Mouse (Mus musculus) midbrain, embryonic 14.5 days (tissue): ENCODE measurements around the gene Hist1h3d. TPM values are rescaled to one million over a fixed set of nuclear protein-coding genes. Genes with fewer than 3 reads are reported as not detected.
"Not testable (repeated sequence)": the region's sequence is repeated elsewhere in the genome, so short reads cannot be mapped to it uniquely, and the experiment has no call there.

ENCODE experiments used
- ATAC-seq: fragments of 200-750 bp; cut with Nextera tagmentation; 2 replicates; pipeline ENCODE4 v1.8.0; 2017; ENCODE audit warnings: moderate number of reproducible peaks, moderate library complexity; ENCODE audit not compliant: low FRiP score, low TSS enrichment
- DNase-seq: peaks from one replicate; pipeline ENCODE4 v3.0.0-alpha.2; 2015
- H3K27ac ChIP-seq: fragments of 300-500 bp; sonication (generic); replicated peaks from 2 replicates; pipeline ENCODE4 v1.5.1; 2014; ENCODE audit warnings: mild to moderate bottlenecking, low read depth, low read length, moderate library complexity
- H3K27me3 ChIP-seq: fragments of 300-500 bp; sonication (generic); 2 replicates; pipeline ENCODE4 v1.6.1; 2014; ENCODE audit warnings: low read length, control low read depth, mixed read lengths; ENCODE audit not compliant: control insufficient read depth, insufficient read depth
- H3K36me3 ChIP-seq: fragments of 300-500 bp; sonication (generic); 2 replicates; pipeline ENCODE4 v1.6.1; 2014; ENCODE audit warnings: low read length, control low read depth; ENCODE audit not compliant: control insufficient read depth, insufficient read depth
- H3K4me1 ChIP-seq: fragments of 300-500 bp; sonication (generic); 2 replicates; pipeline ENCODE4 v1.6.1; 2014; ENCODE audit warnings: mild to moderate bottlenecking, antibody characterized with exemption, low read length, control low read depth; ENCODE audit not compliant: control insufficient read depth, insufficient read depth
- H3K4me2 ChIP-seq: fragments of 300-500 bp; sonication (generic); 2 replicates; pipeline ENCODE4 v1.6.1; 2014; ENCODE audit warnings: mild to moderate bottlenecking, low read length, moderate library complexity
- H3K4me3 ChIP-seq: fragments of 300-500 bp; sonication (generic); replicated peaks from 2 replicates; pipeline ENCODE4 v1.5.1; 2014; ENCODE audit warnings: low read depth, low read length
- H3K9ac ChIP-seq: fragments of 300-500 bp; sonication (generic); replicated peaks from 2 replicates; pipeline ENCODE4 v1.6.1; 2014; ENCODE audit warnings: mild to moderate bottlenecking, low read length, moderate library complexity
- H3K9me3 ChIP-seq: fragments of 300-500 bp; sonication (generic); 2 replicates; pipeline ENCODE4 v1.6.1; 2016; ENCODE audit warnings: low read length, control low read depth, mixed read lengths; ENCODE audit not compliant: control insufficient read depth
- WGBS: fragments of 180-500 bp; shearing (Covaris S2); extraction: QIAGEN DNeasy Blood & Tissue Kit; methylation state at CpG from one replicate; pipeline ENCODE4 v1.1.7; 2014; 5-methylcytosine and 5-hydroxymethylcytosine counted together
- polyA plus RNA-seq: library from polyadenylated mRNA; unstranded; fragments of >200 nt; fragmentation: Nextera tagmentation; extraction: Ambion mirVana; gene quantifications from 2 replicates; pipeline ENCODE4 v1.2.1, GENCODE M21; 2014

Gene Hist1h3d
- polyA plus RNA-seq, 1 experiment from 2014 or later: 1.6 TPM

DNA sequence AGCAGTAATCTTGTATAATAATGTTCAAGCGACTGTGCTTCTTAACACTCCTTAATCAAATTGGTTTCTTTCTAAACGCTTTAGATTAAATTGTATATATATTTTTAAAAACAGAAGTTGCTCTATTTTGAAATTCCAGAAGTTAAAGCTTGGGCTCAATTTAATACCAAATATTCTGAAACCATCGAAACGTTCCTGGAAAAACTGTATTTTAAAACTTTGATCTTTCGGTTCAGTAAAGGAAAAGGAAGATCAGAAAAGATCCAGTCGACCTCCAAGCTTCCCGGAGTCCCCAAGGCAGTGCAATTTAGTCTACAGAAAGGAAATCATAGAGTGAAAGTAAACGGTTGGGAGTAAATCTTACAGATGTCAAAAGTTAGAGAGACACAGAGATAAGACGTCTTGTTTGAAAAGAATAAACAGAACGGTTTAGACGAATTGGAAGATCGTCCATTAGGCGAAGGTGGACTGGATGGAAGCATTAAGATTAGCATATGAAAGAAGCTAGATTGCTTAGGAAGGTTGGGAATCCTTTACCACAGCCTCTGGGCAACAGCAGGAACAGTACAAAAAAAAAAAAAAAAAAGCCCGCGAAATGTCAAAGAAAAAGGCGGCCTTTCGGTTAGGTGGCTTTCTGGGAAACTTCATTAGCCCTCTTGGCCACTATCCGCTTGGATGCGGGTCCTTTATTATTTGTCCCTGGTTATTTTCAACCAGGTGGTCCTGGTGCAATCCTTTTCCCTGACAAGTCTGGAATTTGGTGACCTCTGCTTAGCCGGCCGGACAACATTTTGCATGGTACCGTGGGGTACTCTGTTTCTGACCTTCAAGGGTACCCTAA, 10.8 kb downstream of the Hist1h3d start:
- no peaks in the 10 kb centered on the region for H3K9me3 ChIP-seq
- DNase-seq (peak; percentile 34), ATAC-seq (no peak)
- peaks cover 16% of the 10 kb centered on the region for H3K4me1 ChIP-seq
- WGBS: under 1% methylated on average over 22 of the region's 22 CpGs
- no peaks in the 10 kb centered on the region for H3K36me3 ChIP-seq
- peak overlapping the region; percentile 23; the same call in 1 of the 2 replicates for H3K27ac ChIP-seq
- H3K9ac ChIP-seq: no peak overlapping the region; the same call in 1 of the 2 replicates
- H3K27me3 ChIP-seq: no peaks in the 10 kb centered on the region
- peak overlapping the region; percentile 51 for H3K4me3 ChIP-seq
- peak overlapping the region; percentile 90 for H3K4me2 ChIP-seq

DNA sequence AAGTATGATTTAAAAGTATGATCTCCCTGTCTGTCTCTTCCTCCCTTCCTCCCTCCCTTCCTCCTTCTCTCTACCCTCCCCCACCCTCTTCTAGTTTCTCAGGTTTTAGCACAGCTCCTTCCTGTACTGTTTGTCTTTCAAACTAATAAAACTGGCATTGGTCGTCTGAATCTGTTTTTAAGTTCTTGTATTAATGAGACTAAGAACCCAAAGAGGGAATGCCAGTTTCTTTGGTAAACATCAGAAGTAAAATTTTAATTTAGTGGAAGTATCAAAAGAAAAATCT, 11.3 kb downstream of the Hist1h3d start:
- Histone ChIP-seq H3K4me3 (peak overlapping the region; percentile 51), H3K36me3 (no peaks in the 10 kb centered on the region), H3K4me2 (peak overlapping the region; percentile 90), H3K9me3 (no peaks in the 10 kb centered on the region), H3K4me1 (peaks cover 13% of the 10 kb centered on the region), H3K27ac (0 out of 2 replicates have a peak overlapping the region, but pooled peaks have one; percentile 23), H3K9ac (no peak overlapping the region; the same call in 1 of the 2 replicates), H3K27me3 (no peaks in the 10 kb centered on the region)
- ATAC-seq (no peak), DNase-seq (no peak)
- 2% methylated on average over 1 of the region's 1 CpGs for WGBS

GRCm38 (mm10) chr13:23591206-23591605, 15.6 kb downstream of the Hist1h3d start:
- ATAC-seq (no peak), DNase-seq (no peak)
- 93% methylated on average over 7 of the region's 7 CpGs for WGBS
- no peaks in the 10 kb centered on the region for H3K27me3 ChIP-seq
- no peak overlapping the region for H3K4me3 ChIP-seq
- no peak overlapping the region for H3K4me2 ChIP-seq
- H3K27ac ChIP-seq: no peak overlapping the region
- no peaks in the 10 kb centered on the region for H3K36me3 ChIP-seq
- no peaks in the 10 kb centered on the region for H3K9me3 ChIP-seq
- no peak overlapping the region for H3K9ac ChIP-seq
- H3K4me1 ChIP-seq: no peaks in the 10 kb centered on the region; the same call in 1 of the 2 replicates

- 97% methylated on average over 7 of the region's 7 CpGs for WGBS
- DNase-seq, H3K36me3 ChIP-seq, H3K9ac ChIP-seq, H3K4me2 ChIP-seq, H3K9me3 ChIP-seq, H3K4me3 ChIP-seq, H3K27ac ChIP-seq, H3K27me3 ChIP-seq, ATAC-seq, H3K4me1 ChIP-seq: not testable (repeated sequence)
These were observed 16.3 kb downstream of the Hist1h3d start for GRCm38 (mm10) chr13:23591886-23592285.

DNA sequence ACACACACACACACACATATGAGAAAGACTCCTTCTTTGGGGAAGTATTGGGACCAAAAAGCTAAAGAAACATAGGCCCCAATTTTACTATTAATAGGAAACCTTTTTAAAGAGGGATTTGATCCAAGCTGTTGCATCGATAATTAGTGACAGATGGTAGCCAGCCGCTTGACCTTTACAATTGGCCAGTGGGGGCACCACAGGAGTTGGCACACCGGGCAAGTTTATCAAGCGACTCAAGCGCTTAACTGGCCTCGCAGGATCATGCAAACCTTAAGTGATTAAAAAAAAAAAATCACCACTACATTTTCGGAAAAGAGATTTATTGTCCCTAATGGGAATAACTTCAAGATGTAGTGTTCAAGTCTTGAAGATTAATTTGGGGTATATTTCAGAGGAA, 17.1 kb downstream of the Hist1h3d start:
- Histone ChIP-seq H3K27ac (no peak overlapping the region), H3K9me3 (no peaks in the 10 kb centered on the region), H3K27me3 (no peaks in the 10 kb centered on the region), H3K4me1 (no peaks in the 10 kb centered on the region), H3K4me3 (no peak overlapping the region), H3K9ac (no peak overlapping the region), H3K36me3 (no peaks in the 10 kb centered on the region), H3K4me2 (no peak overlapping the region)
- DNase-seq (no peak), ATAC-seq (no peak)
- 89% methylated on average over 7 of the region's 7 CpGs for WGBS

GRCm38 (mm10) chr13:23593051-23593770, 17.6 kb downstream of the Hist1h3d start:
- Histone ChIP-seq H3K9me3 (no peaks in the 10 kb centered on the region), H3K27ac (no peak overlapping the region), H3K9ac (no peak overlapping the region), H3K36me3 (no peaks in the 10 kb centered on the region), H3K4me2 (no peak overlapping the region), H3K4me1 (no peaks in the 10 kb centered on the region), H3K27me3 (no peaks in the 10 kb centered on the region), H3K4me3 (no peak overlapping the region)
- DNase-seq (no peak), ATAC-seq (no peak)
- WGBS: 86% methylated on average over 5 of the region's 5 CpGs

DNA sequence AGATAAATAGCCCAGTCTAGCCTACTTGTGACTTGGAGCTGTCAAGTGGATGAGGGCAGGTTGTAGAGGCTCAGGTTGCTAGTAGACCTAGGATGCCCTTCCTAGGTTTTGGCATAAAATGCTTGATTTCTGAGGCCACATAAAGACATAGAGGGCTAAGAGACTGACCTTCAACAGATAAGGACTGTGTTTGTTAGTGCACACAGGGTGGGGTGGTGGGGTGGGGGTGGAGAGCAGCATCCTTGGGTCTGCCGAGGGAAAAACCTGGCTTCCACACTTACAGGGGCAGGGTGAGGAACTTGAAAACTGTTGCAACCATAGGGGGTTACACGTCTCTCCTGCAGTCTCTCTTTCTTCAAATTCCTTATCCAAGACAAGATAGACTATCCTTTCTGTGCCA, 19.6 kb downstream of the Hist1h3d start:
- Histone ChIP-seq H3K4me3 (no peak overlapping the region), H3K4me1 (no peaks in the 10 kb centered on the region), H3K36me3 (no peaks in the 10 kb centered on the region), H3K9me3 (no peaks in the 10 kb centered on the region), H3K27ac (no peak overlapping the region), H3K27me3 (no peaks in the 10 kb centered on the region), H3K9ac (no peak overlapping the region), H3K4me2 (no peak overlapping the region)
- DNase-seq: no peak
- no peak for ATAC-seq
- 88% methylated on average over 2 of the region's 2 CpGs for WGBS

GRCm38 (mm10) chr13:23595622-23596372, 20.2 kb downstream of the Hist1h3d start:
- DNase-seq (no peak), ATAC-seq (no peak)
- Histone ChIP-seq H3K36me3 (no peaks in the 10 kb centered on the region), H3K27me3 (no peaks in the 10 kb centered on the region), H3K9ac (no peak overlapping the region), H3K4me3 (no peak overlapping the region), H3K9me3 (no peaks in the 10 kb centered on the region), H3K4me2 (no peak overlapping the region), H3K4me1 (no peaks in the 10 kb centered on the region), H3K27ac (no peak overlapping the region)
- 85% methylated on average over 7 of the region's 7 CpGs for WGBS
